Mouse (Mus musculus) right cerebral cortex, adult 18-20 months (tissue): Measurements from ENCODE around the gene Cenpo.

Experiments
- DNase-seq: peaks from one replicate; pipeline ENCODE4 v3.0.0; 2022; ENCODE audit warnings: mixed read lengths

Gene Cenpo

GRCm38 (mm10) chr12:4198702-4199101, 35.4 kb downstream of the Cenpo start:
- no peak for DNase-seq

GRCm38 (mm10) chr12:4194643-4195042, 39.5 kb downstream of the Cenpo start:
- peak; percentile 68 for DNase-seq

GRCm38 (mm10) chr12:4193025-4193740, 40.9 kb downstream of the Cenpo start:
- DNase-seq = no peak

GRCm38 (mm10) chr12:4192514-4192913, 41.6 kb downstream of the Cenpo start:
- DNase-seq = no peak

- no peak for DNase-seq
Observed at GRCm38 (mm10) chr12:4189060-4189447, 45.0 kb downstream of the Cenpo start.

GRCm38 (mm10) chr12:4188171-4189059, 45.7 kb downstream of the Cenpo start:
- DNase-seq = no peak

- DNase-seq = no peak
Observed at GRCm38 (mm10) chr12:4184648-4185047, 49.4 kb downstream of the Cenpo start.

GRCm38 (mm10) chr12:4180507-4180906, 53.6 kb downstream of the Cenpo start:
- no peak for DNase-seq

GRCm38 (mm10) chr12:4179671-4180233, 54.3 kb downstream of the Cenpo start:
- no peak for DNase-seq

- no peak for DNase-seq
Observed at GRCm38 (mm10) chr12:4178839-4179238, 55.3 kb downstream of the Cenpo start.

- no peak for DNase-seq
Observed at GRCm38 (mm10) chr12:4173108-4173790, 60.8 kb downstream of the Cenpo start.

- DNase-seq = no peak
Observed at GRCm38 (mm10) chr12:4169622-4170021, 64.5 kb downstream of the Cenpo start.

- no peak for DNase-seq
Observed at GRCm38 (mm10) chr12:4169058-4169457, 65.0 kb downstream of the Cenpo start.

GRCm38 (mm10) chr12:4166970-4167369, 67.1 kb downstream of the Cenpo start:
- no peak for DNase-seq

- DNase-seq = no peak
Observed at GRCm38 (mm10) chr12:4162886-4163285, 71.2 kb downstream of the Cenpo start.

- no peak for DNase-seq
Observed at GRCm38 (mm10) chr12:4160322-4160721, 73.8 kb downstream of the Cenpo start.

- no peak for DNase-seq
Observed at GRCm38 (mm10) chr12:4158868-4159632, 75.0 kb downstream of the Cenpo start.

GRCm38 (mm10) chr12:4158179-4158578, 75.9 kb downstream of the Cenpo start:
- DNase-seq = no peak

GRCm38 (mm10) chr12:4157466-4157865, 76.6 kb downstream of the Cenpo start:
- no peak for DNase-seq

GRCm38 (mm10) chr12:4151969-4152368, 82.1 kb downstream of the Cenpo start:
- no peak for DNase-seq

GRCm38 (mm10) chr12:4150936-4151335, 83.2 kb downstream of the Cenpo start:
- DNase-seq = no peak
